Mouse (Mus musculus): Measurements from ENCODE around the gene Aqp9. TPM values are rescaled to one million over a fixed set of nuclear protein-coding genes. Genes with fewer than 3 reads are reported as not detected.

Gene Aqp9
- 0.20 and 0.37 TPM in 2 replicates for polyA plus RNA-seq (2014; fragmentation: Nextera tagmentation; extraction: Ambion mirVana)

DNA sequence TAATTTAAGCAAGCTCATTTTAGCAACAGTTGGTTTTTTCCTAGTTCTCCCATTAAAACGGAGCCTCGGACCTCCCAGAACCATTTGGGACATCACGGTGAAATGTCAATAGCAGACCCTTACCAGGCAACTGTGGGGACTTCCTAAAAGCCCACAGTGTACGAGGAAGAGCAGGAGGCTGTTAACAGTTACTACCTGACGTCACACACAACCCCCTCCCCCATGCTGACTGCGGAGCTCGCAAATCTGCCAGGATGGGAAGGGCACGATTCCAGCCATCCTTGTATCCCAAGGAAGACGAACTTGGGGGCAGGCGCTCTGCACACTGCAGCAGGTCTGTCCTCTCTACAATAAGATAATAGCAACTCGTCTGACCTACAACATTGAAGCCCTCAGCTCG, at the start of gene Aqp9:
Gene Aqp9 (minus strand): TSS at position 172 of the 400 bp plus-strand sequence.
- no peak within 1 kb of the TSS for H3K9ac ChIP-seq (ENCODE audit: low read length)
- WGBS: 39% methylated on average over 12 of the region's 12 CpGs
- no peak within 1 kb of the TSS for H3K4me3 ChIP-seq (ENCODE audit: low read depth, low read length)
- ATAC-seq (no peak), DNase-seq (ENCODE audit: low spot score) (peak; percentile 42)
- H3K9me3 ChIP-seq (replicated peaks; ENCODE audit: control insufficient read depth, low read length): no peaks in the 10 kb centered on the region
- H3K27me3 ChIP-seq (replicated peaks; ENCODE audit: control insufficient read depth, insufficient read depth, low read length): no peaks in the 10 kb centered on the region
- no peaks in the 10 kb centered on the region for H3K36me3 ChIP-seq (ENCODE audit: control insufficient read depth, insufficient read depth, low read length)
- peaks cover 14% of the 10 kb centered on the region for H3K4me1 ChIP-seq (ENCODE audit: control insufficient read depth, insufficient read depth, low read length)
- H3K27ac ChIP-seq (ENCODE audit: low read depth, low read length): peak within 1 kb of the TSS; percentile 65
- H3K4me2 ChIP-seq (ENCODE audit: low read length): 0 out of 2 replicates have a peak within 1 kb of the TSS, but pooled peaks have one; percentile 9

DNA sequence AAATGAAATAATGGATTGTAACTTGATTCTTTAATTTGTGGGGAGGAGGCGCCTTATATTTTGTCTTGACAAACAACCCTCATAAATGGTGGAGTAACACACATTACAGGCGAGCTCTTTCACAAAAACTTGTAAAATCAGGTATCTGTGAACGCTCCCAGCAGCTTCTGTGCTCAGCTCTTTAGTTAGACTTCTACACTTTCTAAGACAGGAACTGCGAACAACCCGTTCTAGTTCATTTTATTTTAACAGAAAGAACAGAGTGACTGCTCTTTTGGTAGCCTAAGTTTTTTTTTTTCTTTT, 49.3 kb upstream of the Aqp9 start:
- ATAC-seq: no peak
- peak; percentile 27 for DNase-seq (ENCODE audit: low spot score)
- H3K9me3 ChIP-seq (replicated peaks; ENCODE audit: control insufficient read depth, low read length): no peaks in the 10 kb centered on the region
- H3K9ac ChIP-seq (ENCODE audit: low read length): no peak overlapping the region
- H3K27ac ChIP-seq (ENCODE audit: low read depth, low read length): no peak overlapping the region
- no peaks in the 10 kb centered on the region for H3K4me1 ChIP-seq (ENCODE audit: control insufficient read depth, insufficient read depth, low read length)
- no peak overlapping the region for H3K4me2 ChIP-seq (ENCODE audit: low read length)
- H3K36me3 ChIP-seq (ENCODE audit: control insufficient read depth, insufficient read depth, low read length): no peaks in the 10 kb centered on the region
- H3K4me3 ChIP-seq (ENCODE audit: low read depth, low read length): no peak overlapping the region
- WGBS: 8% methylated on average over 5 of the region's 5 CpGs
- peaks cover 67% of the 10 kb centered on the region for H3K27me3 ChIP-seq (replicated peaks; ENCODE audit: control insufficient read depth, insufficient read depth, low read length)

GRCm38 (mm10) chr9:71216996-71217792, 48.7 kb upstream of the Aqp9 start:
- ATAC-seq (no peak), DNase-seq (ENCODE audit: low spot score) (no peak)
- H3K27me3 ChIP-seq (replicated peaks; ENCODE audit: control insufficient read depth, insufficient read depth, low read length): peaks cover 68% of the 10 kb centered on the region
- WGBS: 1% methylated on average over 20 of the region's 20 CpGs
- H3K36me3 ChIP-seq (ENCODE audit: control insufficient read depth, insufficient read depth, low read length): no peaks in the 10 kb centered on the region
- no peak overlapping the region for H3K4me2 ChIP-seq (ENCODE audit: low read length)
- no peak overlapping the region for H3K27ac ChIP-seq (ENCODE audit: low read depth, low read length)
- H3K4me3 ChIP-seq (ENCODE audit: low read depth, low read length): no peak overlapping the region
- H3K9ac ChIP-seq (ENCODE audit: low read length): no peak overlapping the region
- no peaks in the 10 kb centered on the region for H3K4me1 ChIP-seq (ENCODE audit: control insufficient read depth, insufficient read depth, low read length)
- no peaks in the 10 kb centered on the region for H3K9me3 ChIP-seq (replicated peaks; ENCODE audit: control insufficient read depth, low read length)

GRCm38 (mm10) chr9:71216036-71216995, 47.8 kb upstream of the Aqp9 start:
- Histone ChIP-seq H3K36me3 (ENCODE audit: control insufficient read depth, insufficient read depth, low read length) (no peaks in the 10 kb centered on the region), H3K9me3 (replicated peaks; ENCODE audit: control insufficient read depth, low read length) (no peaks in the 10 kb centered on the region), H3K27me3 (replicated peaks; ENCODE audit: control insufficient read depth, insufficient read depth, low read length) (peaks cover 74% of the 10 kb centered on the region), H3K4me1 (ENCODE audit: control insufficient read depth, insufficient read depth, low read length) (no peaks in the 10 kb centered on the region), H3K9ac (ENCODE audit: low read length) (no peak overlapping the region), H3K4me3 (ENCODE audit: low read depth, low read length) (peak overlapping the region; percentile 33), H3K27ac (ENCODE audit: low read depth, low read length) (no peak overlapping the region), H3K4me2 (ENCODE audit: low read length) (peak overlapping the region; percentile 53)
- ATAC-seq (peak; percentile 55; the same call in 1 of the 2 replicates), DNase-seq (ENCODE audit: low spot score) (peak; percentile 46)
- under 1% methylated on average over 57 of the region's 57 CpGs for WGBS

- H3K27ac ChIP-seq (ENCODE audit: low read depth, low read length): no peak within 1 kb of the TSS
- H3K4me3 ChIP-seq (ENCODE audit: low read depth, low read length): peak within 1 kb of the TSS; percentile 33
- no peaks in the 10 kb centered on the region for H3K9me3 ChIP-seq (replicated peaks; ENCODE audit: control insufficient read depth, low read length)
- DNase-seq (ENCODE audit: low spot score) (peak; percentile 58), ATAC-seq (peak; percentile 63)
- no peaks in the 10 kb centered on the region for H3K36me3 ChIP-seq (ENCODE audit: control insufficient read depth, insufficient read depth, low read length)
- no peak within 1 kb of the TSS for H3K9ac ChIP-seq (ENCODE audit: low read length)
- WGBS: under 1% methylated on average over 68 of the region's 97 CpGs
- H3K27me3 ChIP-seq (replicated peaks; ENCODE audit: control insufficient read depth, insufficient read depth, low read length): peaks cover 67% of the 10 kb centered on the region
- H3K4me1 ChIP-seq (ENCODE audit: control insufficient read depth, insufficient read depth, low read length): no peaks in the 10 kb centered on the region
- H3K4me2 ChIP-seq (ENCODE audit: low read length): peak within 1 kb of the TSS; percentile 53
Observed at GRCm38 (mm10) chr9:71215248-71216035, 47.0 kb upstream of the Aqp9 start, which contains the start of gene Aldh1a2. Gene Aldh1a2 (plus strand): TSS chr9:71215789.

DNA sequence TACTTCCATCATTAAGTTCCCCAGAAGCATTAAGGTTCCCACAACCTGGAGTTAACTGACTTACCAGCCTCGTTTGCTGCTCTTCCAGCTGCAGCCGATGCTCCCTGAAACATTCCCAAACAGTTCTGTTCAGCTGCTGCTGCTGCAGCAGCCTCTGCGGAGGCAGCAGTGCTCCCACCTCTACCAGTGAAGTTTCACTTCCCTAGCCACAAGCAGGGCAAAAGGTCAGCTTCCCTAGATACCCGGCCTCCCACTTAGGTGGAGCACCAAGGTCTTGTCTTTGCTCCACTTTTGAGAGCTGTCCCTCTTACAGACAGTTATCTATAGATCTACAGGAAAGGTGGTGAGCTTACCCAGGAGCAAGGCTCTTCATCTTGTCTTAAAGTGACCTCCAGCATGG, 45.2 kb upstream of the Aqp9 start:
- H3K4me1 ChIP-seq (ENCODE audit: control insufficient read depth, insufficient read depth, low read length): no peaks in the 10 kb centered on the region
- H3K27me3 ChIP-seq (replicated peaks; ENCODE audit: control insufficient read depth, insufficient read depth, low read length): peaks cover 52% of the 10 kb centered on the region
- no peak overlapping the region for H3K4me2 ChIP-seq (ENCODE audit: low read length)
- no peaks in the 10 kb centered on the region for H3K9me3 ChIP-seq (replicated peaks; ENCODE audit: control insufficient read depth, low read length)
- ATAC-seq (no peak), DNase-seq (ENCODE audit: low spot score) (no peak)
- no peak overlapping the region for H3K4me3 ChIP-seq (ENCODE audit: low read depth, low read length)
- no peak overlapping the region for H3K27ac ChIP-seq (ENCODE audit: low read depth, low read length)
- no peaks in the 10 kb centered on the region for H3K36me3 ChIP-seq (ENCODE audit: control insufficient read depth, insufficient read depth, low read length)
- no peak overlapping the region for H3K9ac ChIP-seq (ENCODE audit: low read length)
- 47% methylated on average over 4 of the region's 4 CpGs for WGBS

GRCm38 (mm10) chr9:71210870-71211269, 42.4 kb upstream of the Aqp9 start:
- H3K9me3 ChIP-seq (replicated peaks; ENCODE audit: control insufficient read depth, low read length): no peaks in the 10 kb centered on the region
- DNase-seq (ENCODE audit: low spot score) (peak; percentile 37), ATAC-seq (no peak)
- H3K9ac ChIP-seq (ENCODE audit: low read length): no peak overlapping the region
- H3K4me1 ChIP-seq (ENCODE audit: control insufficient read depth, insufficient read depth, low read length): no peaks in the 10 kb centered on the region
- 4% methylated on average over 2 of the region's 2 CpGs for WGBS
- no peak overlapping the region for H3K4me3 ChIP-seq (ENCODE audit: low read depth, low read length)
- H3K27ac ChIP-seq (ENCODE audit: low read depth, low read length): no peak overlapping the region
- no peaks in the 10 kb centered on the region for H3K36me3 ChIP-seq (ENCODE audit: control insufficient read depth, insufficient read depth, low read length)
- peaks cover 33% of the 10 kb centered on the region for H3K27me3 ChIP-seq (replicated peaks; ENCODE audit: control insufficient read depth, insufficient read depth, low read length)
- no peak overlapping the region for H3K4me2 ChIP-seq (ENCODE audit: low read length)

DNA sequence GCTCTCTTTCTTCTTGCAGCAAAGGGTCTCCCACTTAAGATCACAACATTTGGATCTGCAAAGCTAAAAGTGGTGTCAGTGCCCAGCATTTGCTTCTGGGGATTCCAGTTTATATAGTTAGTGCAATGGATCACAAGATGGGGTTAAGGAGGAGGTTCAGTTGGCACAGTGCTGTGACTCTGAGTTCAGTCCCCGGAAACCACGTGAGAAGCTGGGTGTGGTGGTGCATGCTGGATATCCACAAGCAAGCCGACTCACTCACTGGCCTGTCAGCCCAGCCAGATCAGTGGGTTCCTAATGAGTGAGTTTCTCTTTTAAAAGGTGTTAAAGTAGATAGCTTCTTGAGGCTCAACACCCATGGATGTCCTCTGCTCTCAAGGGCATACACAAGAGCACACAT, 40.8 kb upstream of the Aqp9 start:
- Histone ChIP-seq H3K27ac (ENCODE audit: low read depth, low read length) (no peak overlapping the region), H3K4me1 (ENCODE audit: control insufficient read depth, insufficient read depth, low read length) (no peaks in the 10 kb centered on the region), H3K9ac (ENCODE audit: low read length) (no peak overlapping the region), H3K9me3 (replicated peaks; ENCODE audit: control insufficient read depth, low read length) (no peaks in the 10 kb centered on the region), H3K4me3 (ENCODE audit: low read depth, low read length) (no peak overlapping the region), H3K27me3 (replicated peaks; ENCODE audit: control insufficient read depth, insufficient read depth, low read length) (peaks cover 18% of the 10 kb centered on the region), H3K4me2 (ENCODE audit: low read length) (no peak overlapping the region), H3K36me3 (ENCODE audit: control insufficient read depth, insufficient read depth, low read length) (no peaks in the 10 kb centered on the region)
- WGBS: 67% methylated on average over 3 of the region's 3 CpGs
- DNase-seq (ENCODE audit: low spot score) (no peak), ATAC-seq (no peak)
